Mouse (Mus musculus) heart, postnatal 0 days (tissue): ENCODE results near the gene P4ha2. TPM values are rescaled to one million over a fixed set of nuclear protein-coding genes. Genes with fewer than 3 reads are reported as not detected.

ENCODE experiments used
- ATAC-seq: fragments of 200-750 bp; cut with Nextera tagmentation; 2 replicates; pipeline ENCODE4 v1.8.0; 2017; ENCODE audit warnings: low read depth, moderate number of reproducible peaks, moderate library complexity; ENCODE audit not compliant: insufficient read depth
- DNase-seq: peaks from one replicate; pipeline ENCODE4 v3.0.0-alpha.2; 2016; ENCODE audit warnings: low spot score
- H3K27ac ChIP-seq: fragments of 300-500 bp; sonication (generic); 2 replicates; pipeline ENCODE4 v1.5.1; 2014; ENCODE audit warnings: low read depth, mild to moderate bottlenecking
- H3K27me3 ChIP-seq: fragments of 300-500 bp; sonication (generic); 2 replicates; pipeline ENCODE4 v1.6.1; 2014; ENCODE audit warnings: low read length, mixed read lengths; ENCODE audit not compliant: control insufficient read depth, insufficient read depth
- H3K36me3 ChIP-seq: fragments of 300-500 bp; sonication (generic); replicated peaks from 2 replicates; pipeline ENCODE4 v1.6.1; 2014; ENCODE audit warnings: low read length, mixed read lengths; ENCODE audit not compliant: control insufficient read depth, insufficient read depth
- H3K4me1 ChIP-seq: fragments of 300-500 bp; sonication (generic); 2 replicates; pipeline ENCODE4 v1.6.1; 2014; ENCODE audit warnings: antibody characterized with exemption; ENCODE audit not compliant: control insufficient read depth, insufficient read depth
- H3K4me2 ChIP-seq: fragments of 300-500 bp; sonication (generic); 2 replicates; pipeline ENCODE4 v1.6.1; 2014; ENCODE audit warnings: low read depth, mild to moderate bottlenecking, low read length, moderate library complexity
- H3K4me3 ChIP-seq: fragments of 300-500 bp; sonication (generic); 2 replicates; pipeline ENCODE4 v1.5.1; 2014; ENCODE audit warnings: low read depth, low read length
- H3K9ac ChIP-seq: fragments of 300-500 bp; sonication (generic); replicated peaks from 2 replicates; pipeline ENCODE4 v1.6.1; 2014; ENCODE audit warnings: low read depth, low read length, mixed read lengths
- H3K9me3 ChIP-seq: fragments of 300-500 bp; sonication (generic); replicated peaks from 2 replicates; pipeline ENCODE4 v1.6.1; 2016; ENCODE audit warnings: low read length; ENCODE audit not compliant: control insufficient read depth
- CTCF ChIP-seq: IDR thresholded peaks from 2 replicates; pipeline ENCODE4 v1.5.1; 2016; ENCODE audit warnings: antibody characterized with exemption, control low read depth, low read depth
- EP300 ChIP-seq: IDR thresholded peaks from 2 replicates; pipeline ENCODE4 v1.6.1; 2016; ENCODE audit warnings: antibody characterized with exemption, low read depth
- WGBS: fragments of 180-500 bp; shearing (Covaris S2); extraction: QIAGEN DNeasy Blood & Tissue Kit; methylation state at CpG from one replicate; pipeline ENCODE4 v1.1.7; 2014; 5-methylcytosine and 5-hydroxymethylcytosine counted together
- polyA plus RNA-seq: library from polyadenylated mRNA; unstranded; fragments of >200 nt; fragmentation: Nextera tagmentation; extraction: Ambion mirVana; gene quantifications from 2 replicates; pipeline ENCODE4 v1.2.1, GENCODE M21; 2015
- total RNA-seq: library from RNA; depleted of rRNA; stranded (reverse); fragments of >200 nt; gene quantifications from 2 replicates; pipeline ENCODE4 v1.2.3, GENCODE M21; 2014; ENCODE audit warnings: low replicate concordance; rRNA removed

The P4ha2 gene
- total RNA-seq, result 49.0 and 67.2 TPM in 2 replicates
- 18.9 and 19.8 TPM in 2 replicates for polyA plus RNA-seq

DNA sequence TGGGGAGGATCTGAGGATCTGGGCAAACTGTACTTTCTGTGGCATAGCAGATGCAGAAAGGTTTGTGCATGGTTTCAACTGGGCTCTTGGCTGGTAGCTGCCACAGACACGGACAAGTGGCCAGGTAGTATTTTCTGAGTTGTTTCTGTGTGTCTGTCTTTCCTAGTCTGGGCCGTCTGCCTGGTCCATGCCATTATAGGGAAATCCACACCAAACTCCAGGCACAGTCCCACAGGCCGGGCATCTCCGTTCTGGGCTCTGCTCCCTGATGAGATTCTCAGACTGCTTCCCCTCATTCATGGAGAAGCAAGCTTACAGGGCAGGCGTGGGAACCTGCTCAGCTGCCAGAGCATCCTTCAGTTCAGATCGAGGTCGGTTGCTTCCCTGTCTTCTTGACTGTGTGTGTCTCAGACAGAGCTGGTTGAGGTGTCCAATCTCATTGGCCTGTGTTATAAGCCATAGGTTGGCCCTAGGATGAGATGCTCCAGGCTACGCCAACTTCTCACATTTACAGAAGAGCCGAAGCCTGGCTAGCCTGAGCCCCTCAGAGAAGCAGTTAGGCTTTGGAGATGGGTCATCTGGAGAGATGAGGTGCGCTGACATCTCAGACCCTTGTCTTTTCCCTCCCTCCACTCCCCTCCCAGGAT, at the start of gene P4ha2:
Gene P4ha2, plus strand, starts transcription at position 51 of the 647 bp plus-strand sequence.
- H3K27me3 ChIP-seq, result no peaks in the 10 kb centered on the region
- peak within 1 kb of the TSS; percentile 61 for H3K9ac ChIP-seq
- 0 out of 2 replicates have a peak, but pooled peaks have one; percentile 4 for ATAC-seq
- peak within 1 kb of the TSS; percentile 91 for H3K4me2 ChIP-seq
- no peaks in the 10 kb centered on the region for H3K36me3 ChIP-seq
- WGBS, result 57% methylated on average over 10 of the region's 10 CpGs
- no peak for DNase-seq
- H3K4me3 ChIP-seq, result peak within 1 kb of the TSS; percentile 79
- TF ChIP-seq EP300, result no peak
- TF ChIP-seq CTCF, result no peak; the same call in 1 of the 2 replicates
- no peak within 1 kb of the TSS for H3K27ac ChIP-seq
- no peaks in the 10 kb centered on the region for H3K9me3 ChIP-seq
- peaks cover 22% of the 10 kb centered on the region for H3K4me1 ChIP-seq

DNA sequence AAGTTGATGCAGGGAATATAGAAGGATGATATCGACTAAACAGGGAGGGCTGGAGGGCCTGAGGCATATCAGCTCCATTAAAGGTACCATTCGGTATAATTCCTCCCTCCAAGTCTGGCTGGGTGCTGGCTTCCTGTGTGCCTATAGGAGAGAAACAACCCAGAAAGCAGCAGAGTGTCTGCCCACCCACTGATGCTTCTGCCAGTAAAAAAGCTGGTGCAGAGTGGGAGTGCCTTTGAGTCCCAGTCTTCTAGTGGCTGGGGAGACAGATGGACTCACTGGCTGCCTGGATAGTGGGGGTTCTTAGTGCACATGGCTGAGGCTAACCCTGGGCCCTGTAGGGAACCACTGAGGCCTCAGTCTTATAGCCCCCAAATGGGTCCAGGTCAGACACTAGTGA, 49.7 kb upstream of the P4ha2 start:
- no peak overlapping the region for H3K27ac ChIP-seq
- no peak overlapping the region for H3K9ac ChIP-seq
- no peak for DNase-seq
- no peaks in the 10 kb centered on the region for H3K27me3 ChIP-seq
- no peak for TF ChIP-seq CTCF
- TF ChIP-seq EP300, result no peak
- no peaks in the 10 kb centered on the region for H3K9me3 ChIP-seq
- H3K4me1 ChIP-seq, result no peaks in the 10 kb centered on the region
- H3K4me3 ChIP-seq, result no peak overlapping the region
- ATAC-seq, result no peak
- no peaks in the 10 kb centered on the region for H3K36me3 ChIP-seq
- no peak overlapping the region for H3K4me2 ChIP-seq
- WGBS, result 62% methylated on average over 2 of the region's 2 CpGs

DNA sequence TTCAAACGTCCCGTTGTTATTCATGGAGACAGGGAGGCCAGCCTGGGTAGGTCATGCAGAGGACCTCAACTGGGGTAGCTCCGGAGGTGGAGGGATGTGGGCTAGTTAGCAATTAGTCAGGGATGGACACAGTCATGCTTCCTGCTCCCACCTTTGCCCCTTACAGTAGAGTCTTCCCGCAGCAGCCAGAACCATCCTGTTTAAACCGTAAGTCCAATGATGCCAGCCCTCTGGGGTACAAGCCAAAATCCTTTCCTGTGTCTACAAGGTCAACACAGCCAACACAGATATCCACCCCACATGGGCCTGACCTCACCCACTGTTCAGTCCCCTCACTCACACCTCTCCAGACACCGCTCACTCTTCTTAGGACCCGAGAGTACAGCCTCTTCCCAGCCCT, 48.7 kb upstream of the P4ha2 start:
- no peak overlapping the region for H3K4me2 ChIP-seq
- no peaks in the 10 kb centered on the region; the same call in 1 of the 2 replicates for H3K27me3 ChIP-seq
- no peak overlapping the region for H3K27ac ChIP-seq
- no peaks in the 10 kb centered on the region for H3K4me1 ChIP-seq
- DNase-seq (no peak), ATAC-seq (no peak)
- H3K4me3 ChIP-seq, result no peak overlapping the region
- H3K9me3 ChIP-seq, result no peaks in the 10 kb centered on the region
- no peak for TF ChIP-seq CTCF
- no peak for TF ChIP-seq EP300
- H3K9ac ChIP-seq, result no peak overlapping the region
- 78% methylated on average over 7 of the region's 7 CpGs for WGBS
- H3K36me3 ChIP-seq, result no peaks in the 10 kb centered on the region

DNA sequence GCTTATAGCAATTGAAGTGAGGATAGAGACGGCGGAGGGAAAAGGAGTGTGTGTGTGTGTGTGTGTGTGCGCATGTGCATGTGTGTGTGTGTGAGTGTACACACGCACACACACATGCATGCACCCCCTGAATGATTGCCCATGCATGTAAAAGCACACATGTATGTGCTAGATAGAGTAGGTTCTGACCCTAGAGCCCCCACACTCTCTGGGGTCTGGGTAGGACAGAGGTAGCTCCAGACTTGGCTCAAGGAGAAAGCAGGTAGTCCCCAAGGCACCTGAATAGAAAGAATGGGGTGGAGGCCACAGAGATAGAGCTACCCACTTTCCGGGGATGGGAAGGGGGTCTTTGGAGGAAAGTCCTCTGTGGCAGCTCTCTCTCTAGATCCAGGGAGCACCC, 47.8 kb upstream of the P4ha2 start:
- H3K36me3 ChIP-seq, result no peaks in the 10 kb centered on the region
- WGBS, result 88% methylated on average over 5 of the region's 5 CpGs
- peaks cover under 1% of the 10 kb centered on the region; the same call in 1 of the 2 replicates for H3K27me3 ChIP-seq

DNA sequence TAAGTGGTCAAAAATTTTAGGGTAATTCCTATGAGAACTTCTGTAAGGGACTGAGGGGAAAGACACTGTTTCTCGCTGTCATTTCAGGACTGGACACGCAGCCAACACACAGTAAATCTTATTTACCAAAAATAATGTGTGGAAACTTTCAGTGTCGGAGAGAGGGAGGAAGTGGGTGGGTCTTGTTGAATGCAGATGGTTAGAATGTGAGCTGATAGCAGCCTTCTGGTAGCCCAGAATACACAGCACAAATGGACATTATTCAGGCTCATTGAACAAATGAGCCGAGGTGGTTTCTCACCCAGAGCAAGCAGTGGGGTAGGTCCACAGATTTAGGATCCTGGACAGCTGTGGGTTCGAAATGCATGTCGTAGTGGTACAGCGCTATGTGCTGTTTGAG, 46.8 kb upstream of the P4ha2 start:
- H3K4me2 ChIP-seq, result no peak overlapping the region
- DNase-seq (no peak), ATAC-seq (no peak)
- H3K9me3 ChIP-seq, result no peaks in the 10 kb centered on the region
- TF ChIP-seq EP300, result no peak
- no peak for TF ChIP-seq CTCF
- peaks cover 4% of the 10 kb centered on the region; the same call in 1 of the 2 replicates for H3K27me3 ChIP-seq
- no peaks in the 10 kb centered on the region for H3K4me1 ChIP-seq
- H3K36me3 ChIP-seq, result no peaks in the 10 kb centered on the region
- no peak overlapping the region for H3K4me3 ChIP-seq
- no peak overlapping the region for H3K9ac ChIP-seq
- WGBS, result 72% methylated on average over 7 of the region's 7 CpGs
- H3K27ac ChIP-seq, result no peak overlapping the region

More for the DNA sequence above, 47.8 kb upstream of the P4ha2 start:
- DNase-seq, result no peak
- no peaks in the 10 kb centered on the region for H3K9me3 ChIP-seq
- no peak overlapping the region for H3K4me3 ChIP-seq
- H3K27ac ChIP-seq, result no peak overlapping the region
- no peaks in the 10 kb centered on the region for H3K4me1 ChIP-seq
- TF ChIP-seq CTCF (no peak), EP300 (no peak)
- no peak overlapping the region for H3K4me2 ChIP-seq
- no peak for ATAC-seq
- H3K9ac ChIP-seq, result no peak overlapping the region
